In the genomic region with DNA sequence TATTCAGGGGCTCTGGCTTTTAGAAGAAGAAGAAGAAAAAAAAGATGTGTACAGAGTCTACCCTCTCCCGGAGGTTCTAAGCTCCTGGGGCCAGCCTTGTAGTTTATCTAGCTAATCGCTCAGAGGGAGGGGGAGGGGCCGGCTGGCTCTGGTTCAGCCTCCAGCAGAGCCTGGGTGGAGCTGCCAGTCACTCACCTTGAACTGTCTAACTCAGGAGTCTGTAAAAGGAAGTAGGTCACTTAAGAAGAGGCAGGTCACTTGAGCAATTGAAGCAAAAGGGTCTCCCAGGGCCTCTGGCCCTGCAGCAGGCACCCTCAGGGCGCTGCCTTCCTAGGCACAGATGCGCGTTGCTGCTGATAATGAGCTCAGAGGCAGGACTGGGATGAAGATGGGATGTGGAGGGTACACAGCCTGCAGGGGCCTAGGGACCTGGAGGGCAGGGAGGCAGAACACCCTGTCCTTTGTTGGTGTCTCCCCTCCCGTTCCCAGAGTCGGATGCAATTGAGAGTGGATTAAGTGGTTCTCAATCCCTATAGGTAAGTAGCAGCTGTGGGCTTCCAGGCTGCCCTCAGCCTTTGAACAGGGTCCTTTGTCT, we compare ENCODE assay signal across 8 mouse cellular contexts. TPM values are rescaled to one million over a fixed set of nuclear protein-coding genes. Genes with fewer than 3 reads are reported as not detected.
A peak's percentile ranks its signal among the peaks of the same experiment; 100 is the strongest.
DNase-seq lines count a peak whose midpoint lies in the region; ATAC-seq and TF ChIP-seq lines count a peak whose summit lies in the region.
"Had no signal": no experiment of that assay in that cellular context is flagged by ENCODE, and none has a peak within 500 bp of the region (broad histone marks: within the 10 kb centered on the region; RNA-seq: fewer than 3 reads in every experiment).

No protein-coding gene starts in this region.

- no peak overlapping the region for H3K9ac ChIP-seq in intestine, embryonic 15.5 days
- H3K9ac ChIP-seq in lung, embryonic 14.5 days = no peak overlapping the region
- H3K9ac ChIP-seq: heart, embryonic 15.5 days had no signal

- no peak for TF ChIP-seq CTCF in lung, embryonic 14.5 days (IDR thresholded peaks at IDR 0.05; ENCODE audit: low read depth)

- H3K4me3 ChIP-seq in intestine, embryonic 15.5 days (replicated peaks) = no peak overlapping the region
- no peak overlapping the region for H3K4me3 ChIP-seq in lung, embryonic 14.5 days (ENCODE audit: low read depth, low read length)
- H3K4me3 ChIP-seq: heart, embryonic 15.5 days had no signal

- 24% methylated on average over 8 of the region's 8 CpGs for WGBS in intestine, embryonic 15.5 days
- 28% methylated on average over 8 of the region's 8 CpGs for WGBS in lung, embryonic 14.5 days

- 0 out of 2 replicates have a peak, but pooled peaks cover 4% of the 10 kb centered on the region for H3K36me3 ChIP-seq in intestine, embryonic 15.5 days
- 0 out of 2 replicates have a peak, but pooled peaks cover 7% of the 10 kb centered on the region for H3K36me3 ChIP-seq in lung, embryonic 14.5 days (ENCODE audit: insufficient read depth)
- H3K36me3 ChIP-seq: heart, embryonic 15.5 days had no signal

- peak; percentile 40 to 42 for DNase-seq in urinary bladder, adult 18-20 months (ENCODE audit: low spot score in 2 of 2)
- DNase-seq in urinary bladder, postnatal 4 days (ENCODE audit: low spot score in 2 of 2) = no peak
- DNase-seq in lung, embryonic 14.5 days = peak; percentile 32
- DNase-seq in layer of hippocampus, adult 18-20 months (ENCODE audit: low spot score in 2 of 2) = no peak
- no peak for DNase-seq in left cerebral cortex, postnatal 36 days (ENCODE audit: low spot score in 2 of 2)

- peak overlapping the region; percentile 83 for H3K27ac ChIP-seq in intestine, embryonic 15.5 days
- peak overlapping the region; percentile 70 for H3K27ac ChIP-seq in lung, embryonic 14.5 days (ENCODE audit: low read depth)
- H3K27ac ChIP-seq: heart, embryonic 15.5 days had no signal

- H3K27me3 ChIP-seq in intestine, embryonic 15.5 days (replicated peaks) = no peaks in the 10 kb centered on the region
- no peaks in the 10 kb centered on the region for H3K27me3 ChIP-seq in lung, embryonic 14.5 days (ENCODE audit: insufficient read depth, low read length)

- H3K9me3 ChIP-seq in intestine, embryonic 15.5 days = no peaks in the 10 kb centered on the region
- no peaks in the 10 kb centered on the region for H3K9me3 ChIP-seq in lung, embryonic 14.5 days (ENCODE audit: low read depth, low read length)
- H3K9me3 ChIP-seq: heart, embryonic 15.5 days had no signal

- peaks cover 63% of the 10 kb centered on the region for H3K4me1 ChIP-seq in intestine, embryonic 15.5 days (replicated peaks)
- peaks cover 28% of the 10 kb centered on the region for H3K4me1 ChIP-seq in lung, embryonic 14.5 days (ENCODE audit: insufficient read depth)

- peak; percentile 56 for ATAC-seq in intestine, embryonic 15.5 days
- no peak for ATAC-seq in lung, embryonic 14.5 days (ENCODE audit: insufficient read depth)
- no peak for ATAC-seq in activated CD4-positive, CD25-positive, alpha-beta regulatory T cell, adult 4 months

- peak overlapping the region; percentile 9; the same call in 1 of the 2 replicates for H3K4me2 ChIP-seq in intestine, embryonic 15.5 days (replicated peaks)
- no peak overlapping the region for H3K4me2 ChIP-seq in lung, embryonic 14.5 days
- H3K4me2 ChIP-seq: heart, embryonic 15.5 days had no signal

- intact Hi-C loops in left cerebral cortex, postnatal 36 days (cut with DNase I) = no loop called here

RNA-seq across cellular contexts. Expression of a gene that starts 18.7 kb away (rescaled TPM):
- 40.9 and 42.4 TPM in 2 replicates for polyA plus RNA-seq in intestine, embryonic 15.5 days (2015; fragmentation: Nextera tagmentation; extraction: Ambion mirVana)
- 45.3 and 45.7 TPM in 2 replicates for polyA plus RNA-seq in lung, embryonic 14.5 days (2014; fragmentation: Nextera tagmentation; extraction: Ambion mirVana)
- 1 to 10 TPM; 4.8 to 4.9 TPM for polyA plus RNA-seq in activated CD4-positive, CD25-positive, alpha-beta regulatory T cell, adult 4 months (2017; shearing (Covaris generic))
- 100 to 1,000 TPM; 839 to 867 TPM for total RNA-seq in layer of hippocampus, adult 18-20 months (2021)
- total RNA-seq in left cerebral cortex, postnatal 36 days (2021) = 1,000 to 10,000 TPM; 1,328 to 1,609 TPM

RNA-seq across cellular contexts. Expression of a gene that starts 49.5 kb away (rescaled TPM):
- 41.7 and 43.8 TPM in 2 replicates for polyA plus RNA-seq in intestine, embryonic 15.5 days (2015; fragmentation: Nextera tagmentation; extraction: Ambion mirVana)
- polyA plus RNA-seq in lung, embryonic 14.5 days (2014; fragmentation: Nextera tagmentation; extraction: Ambion mirVana) = 65.3 and 65.4 TPM in 2 replicates
- 1 to 10 TPM in 1 of 2 experiments, under 1 TPM in 1; 0.28 to 1.4 TPM for polyA plus RNA-seq in activated CD4-positive, CD25-positive, alpha-beta regulatory T cell, adult 4 months (2017; shearing (Covaris generic))
- total RNA-seq in layer of hippocampus, adult 18-20 months (2021) = 10 to 100 TPM; 29.6 to 33.4 TPM
- total RNA-seq in left cerebral cortex, postnatal 36 days (2021) = 10 to 100 TPM; 36.7 to 43.5 TPM

Comparison
In these comparisons a context has a peak if more than half of its experiments do, and no peak if none do; other contexts are left out.
1. DNase-seq: peak in urinary bladder, adult 18-20 months (2 of 2) and lung, embryonic 14.5 days (single experiment); none in urinary bladder, postnatal 4 days (0 of 2), layer of hippocampus, adult 18-20 months (0 of 2) and left cerebral cortex, postnatal 36 days (0 of 2).
2. RNA of a gene that starts 49.5 kb away (polyA plus RNA-seq): 65.3 to 65.4 TPM in lung, embryonic 14.5 days and 41.7 to 43.8 TPM in intestine, embryonic 15.5 days; 0.28 to 1.4 TPM in activated CD4-positive, CD25-positive, alpha-beta regulatory T cell, adult 4 months; every median in the first group is over 10 times any median in the second.